Mouse (Mus musculus): ENCODE results near the gene Ros1. TPM values are rescaled to one million over a fixed set of nuclear protein-coding genes. Genes with fewer than 3 reads are reported as not detected.
A peak's percentile ranks its signal among the peaks of the same experiment; 100 is the strongest.

Gene Ros1
- polyA plus RNA-seq, 1 experiment from 2014 or later = not detected

DNA sequence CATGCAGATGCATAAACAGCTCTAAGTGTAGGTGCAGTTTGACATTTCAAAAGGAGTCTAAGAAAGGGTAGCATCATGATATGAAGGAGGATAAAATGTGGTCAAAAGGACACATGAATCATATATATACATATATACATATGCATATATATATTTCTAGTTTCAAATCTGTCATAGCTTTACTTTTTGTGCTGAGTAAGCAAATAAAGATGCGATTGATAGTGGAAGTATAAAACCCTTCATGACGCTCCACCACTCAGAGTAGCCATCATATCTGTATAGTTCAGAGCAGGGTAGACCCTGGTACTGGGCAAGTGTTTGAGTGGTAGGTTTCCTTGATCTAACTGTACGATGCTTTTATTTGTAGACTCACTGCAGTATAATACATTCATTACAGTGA lies 35.3 kb downstream of the Ros1 start:
- DNase-seq (ENCODE audit: low spot score) = no peak

DNA sequence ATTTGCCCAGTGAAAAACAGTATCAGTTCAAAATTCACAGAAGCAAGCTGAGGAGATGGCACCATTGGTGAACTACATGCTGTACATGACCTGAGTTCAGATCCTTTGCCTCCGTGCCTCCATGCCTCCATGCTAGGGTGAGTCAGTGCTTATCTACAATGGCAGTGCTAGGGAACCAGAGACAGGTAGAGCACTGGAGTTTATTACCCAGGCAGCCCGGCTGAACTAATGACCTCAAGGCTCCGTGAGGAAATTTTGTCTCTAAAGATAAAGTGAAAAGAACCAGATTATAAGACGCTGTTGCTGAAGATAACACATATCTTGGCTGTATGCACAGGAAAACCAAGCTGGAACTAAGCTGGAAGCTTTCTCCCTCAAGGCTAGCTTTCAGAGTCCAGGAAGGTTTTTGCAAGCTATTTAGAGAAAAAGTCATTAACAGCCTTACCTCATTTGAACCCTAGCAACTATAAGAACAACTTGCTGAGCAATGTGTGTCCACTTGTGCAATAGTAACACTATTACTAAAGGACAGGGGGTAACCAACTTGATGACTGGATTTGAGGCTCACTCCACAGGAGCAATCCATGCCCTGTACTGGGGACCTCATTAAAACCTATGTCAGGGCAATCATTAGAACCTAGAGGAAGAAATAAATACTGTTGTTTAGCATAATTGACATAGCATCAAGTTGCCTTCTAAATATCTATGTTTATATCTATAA lies 61.5 kb downstream of the Ros1 start:
- no peak for DNase-seq (ENCODE audit: low spot score)

DNA sequence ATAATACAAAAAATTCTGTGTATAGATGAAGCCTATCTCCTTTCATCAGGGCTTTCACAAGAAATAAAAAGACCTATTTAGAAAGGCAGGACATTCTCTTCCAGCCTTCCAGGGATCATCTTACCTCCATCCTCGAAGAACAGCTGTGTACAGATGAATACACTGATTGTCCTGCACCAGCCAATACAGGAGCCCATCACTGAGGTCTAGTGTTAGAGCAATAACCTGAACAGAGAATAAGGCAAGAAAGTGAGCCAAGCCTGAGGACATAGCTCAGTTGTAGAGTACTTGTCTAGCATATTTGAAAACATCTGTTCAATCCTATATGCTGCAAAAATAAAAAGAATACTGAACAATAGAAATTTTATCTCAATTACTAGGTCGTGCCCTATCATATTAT lies 64.3 kb downstream of the Ros1 start:
- no peak for DNase-seq (ENCODE audit: low spot score)

DNA sequence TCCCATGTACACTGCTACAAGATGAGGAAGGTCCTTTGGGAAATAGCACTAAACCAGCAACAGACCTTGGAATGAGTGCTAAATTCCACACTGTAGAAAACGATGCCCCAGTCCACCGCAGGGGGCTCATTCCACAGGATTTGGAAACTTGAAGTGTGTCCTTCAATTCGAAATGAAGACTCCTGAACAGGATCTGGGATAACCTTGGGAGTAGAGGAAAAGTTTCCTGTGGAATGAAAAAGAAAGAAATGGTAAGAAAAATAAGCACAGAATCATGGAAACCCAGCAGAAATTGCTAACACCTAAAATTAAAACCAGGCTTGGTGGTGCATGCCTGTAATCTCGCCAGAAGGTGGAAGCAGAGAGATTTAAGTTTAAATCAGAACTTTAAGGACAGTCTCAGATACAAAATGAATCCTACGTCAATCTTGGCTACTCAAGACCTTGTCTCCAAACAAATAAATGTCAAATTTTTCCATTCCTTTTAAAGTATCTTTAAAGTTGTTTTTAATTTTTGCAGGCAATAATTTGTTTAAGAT lies 66.1 kb downstream of the Ros1 start:
- no peak for DNase-seq (ENCODE audit: low spot score)

DNA sequence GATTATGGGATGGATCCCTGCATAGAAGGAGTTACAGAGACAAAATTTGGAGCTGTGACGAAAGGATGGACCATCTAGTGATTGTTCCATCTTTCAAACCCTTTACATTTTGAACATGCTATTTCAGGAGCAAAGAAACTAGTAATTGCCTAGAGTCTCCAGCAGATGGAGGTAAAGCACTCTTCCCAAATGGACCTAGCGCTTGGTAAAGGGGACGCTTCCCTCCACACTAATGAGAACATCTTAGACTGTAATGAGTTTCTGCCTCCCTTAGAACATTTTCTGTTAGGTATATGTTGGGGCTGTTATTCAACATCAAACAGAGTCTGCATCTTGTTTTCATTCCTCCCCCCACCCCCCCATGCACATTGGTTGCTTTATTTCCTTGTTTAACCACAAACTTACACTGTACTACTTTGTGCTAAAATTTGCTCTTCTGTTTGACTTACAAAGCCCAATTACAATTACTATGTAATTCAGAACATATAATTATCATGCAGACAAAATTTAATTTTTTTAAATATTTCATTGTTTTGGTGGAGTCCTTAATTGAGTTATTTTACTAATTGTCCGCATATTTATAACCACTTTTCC lies 88.8 kb downstream of the Ros1 start:
- DNase-seq (ENCODE audit: low spot score) = peak; percentile 5

DNA sequence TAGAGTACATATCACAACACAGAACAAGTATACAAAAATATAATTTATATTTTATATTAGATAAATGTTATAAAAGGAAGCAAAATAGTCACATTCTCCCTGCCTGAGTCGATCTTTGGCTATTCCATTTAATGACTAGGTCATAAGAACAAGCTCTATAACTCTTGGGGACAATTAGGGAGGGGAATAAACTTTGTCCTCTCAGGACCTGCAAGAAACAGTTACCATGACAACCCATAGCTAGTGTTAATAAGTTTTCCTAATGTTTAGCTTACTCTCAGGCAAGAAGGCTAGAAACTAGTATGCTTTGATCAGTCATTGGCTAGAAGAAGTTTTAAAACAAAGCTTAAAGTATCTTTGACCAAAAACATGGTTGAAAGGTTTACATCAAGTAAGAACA lies 93.8 kb downstream of the Ros1 start:
- DNase-seq (ENCODE audit: low spot score) = no peak

DNA sequence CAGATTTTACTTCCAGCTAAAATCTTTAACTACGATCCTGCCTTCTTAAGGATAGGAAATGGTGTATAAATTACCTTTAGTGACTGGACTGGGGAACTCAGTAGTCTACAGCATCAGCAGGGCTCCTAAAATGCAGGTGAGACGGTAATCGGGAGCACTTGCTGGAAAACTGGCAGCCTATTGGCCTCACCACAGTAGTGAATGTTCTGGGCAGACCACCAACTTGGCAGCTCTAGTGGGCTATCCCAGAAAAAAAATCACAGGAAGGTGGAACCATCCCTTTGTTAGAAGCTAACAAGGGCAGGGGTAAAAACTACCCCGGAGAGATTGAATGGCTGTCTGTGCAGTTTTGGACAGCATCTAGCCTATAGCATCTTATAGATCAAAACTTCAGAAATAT lies 102.9 kb downstream of the Ros1 start:
- DNase-seq (ENCODE audit: low spot score) = no peak

DNA sequence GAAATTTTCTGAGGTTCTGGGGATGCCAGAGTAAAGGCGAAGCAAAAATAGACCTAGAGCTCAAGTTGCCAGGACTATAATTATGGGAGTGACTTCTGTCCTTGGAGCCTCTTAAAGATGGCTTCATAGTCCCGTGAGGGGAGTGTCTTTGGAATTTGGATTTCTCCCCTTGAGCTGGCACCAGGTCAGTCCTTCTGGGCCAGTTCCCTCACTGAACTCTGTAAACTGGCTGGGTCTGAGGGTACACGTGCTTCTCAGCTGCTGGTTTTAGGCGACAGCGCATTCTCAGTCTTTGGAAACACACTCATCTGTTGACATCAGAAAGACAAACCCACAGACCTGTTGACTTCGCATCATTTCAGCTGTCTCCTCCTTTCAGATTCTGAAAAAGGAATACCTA lies 108.4 kb downstream of the Ros1 start:
- no peak for DNase-seq (ENCODE audit: low spot score)

DNA sequence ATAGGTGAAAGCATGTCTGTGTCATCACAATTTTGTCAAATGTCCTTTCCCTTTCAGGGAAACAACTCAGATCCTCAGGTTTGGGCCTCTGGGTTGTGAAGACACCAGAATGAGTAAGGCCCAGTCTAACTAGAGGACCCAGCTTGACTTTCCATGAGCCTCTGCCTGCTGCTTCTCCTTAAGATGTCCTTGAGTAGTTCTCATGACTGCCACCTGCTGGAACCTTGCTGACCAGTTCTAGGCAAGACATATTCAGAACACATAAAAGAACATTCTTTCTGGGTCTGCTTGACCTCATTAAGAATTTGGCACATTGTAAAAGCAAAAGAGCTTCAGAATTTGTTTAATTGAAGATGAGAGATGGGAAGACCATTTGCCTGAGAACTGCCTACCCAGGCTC lies 122.6 kb downstream of the Ros1 start:
- DNase-seq (ENCODE audit: low spot score) = peak; percentile 2

DNA sequence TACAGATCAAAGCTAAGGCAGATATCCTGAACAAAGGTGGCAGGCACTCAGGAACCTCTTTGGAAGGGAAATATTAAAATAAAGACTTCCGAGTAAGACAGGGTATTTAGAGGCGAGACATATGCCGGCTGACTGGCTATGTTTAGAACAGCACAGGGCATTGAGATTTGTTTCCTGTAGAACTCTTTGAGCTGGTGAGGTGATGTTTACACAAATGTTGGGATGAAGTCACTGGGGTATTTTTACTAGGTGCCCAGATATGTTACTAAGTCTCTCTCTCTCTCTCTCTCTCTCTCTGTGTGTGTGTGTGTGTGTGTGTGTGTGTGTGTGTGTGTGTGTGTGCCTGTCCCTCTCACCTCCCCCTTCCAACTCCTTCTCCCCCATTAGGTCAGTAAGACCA lies 146.8 kb downstream of the Ros1 start:
- DNase-seq (ENCODE audit: low spot score) = no peak

DNA sequence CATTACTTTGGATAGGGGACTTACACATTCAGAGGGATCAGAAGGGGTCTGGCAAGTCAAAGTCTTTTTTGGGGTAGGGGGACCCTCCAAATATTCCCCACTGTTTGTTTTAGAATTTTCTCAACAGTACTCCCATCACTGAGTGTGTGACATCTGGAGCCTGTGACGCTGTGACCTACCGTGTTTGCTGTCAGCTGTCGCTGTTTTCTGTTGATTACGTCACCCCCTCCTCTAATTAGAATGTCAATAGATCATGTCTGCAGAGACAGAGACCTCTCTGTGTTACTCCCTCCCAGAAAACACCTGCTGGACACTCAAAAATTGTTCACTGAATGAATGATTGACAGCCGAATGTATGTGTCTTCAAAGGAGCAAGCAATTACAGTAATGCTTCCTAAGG lies 152.0 kb downstream of the Ros1 start:
- no peak for DNase-seq (ENCODE audit: low spot score)

DNA sequence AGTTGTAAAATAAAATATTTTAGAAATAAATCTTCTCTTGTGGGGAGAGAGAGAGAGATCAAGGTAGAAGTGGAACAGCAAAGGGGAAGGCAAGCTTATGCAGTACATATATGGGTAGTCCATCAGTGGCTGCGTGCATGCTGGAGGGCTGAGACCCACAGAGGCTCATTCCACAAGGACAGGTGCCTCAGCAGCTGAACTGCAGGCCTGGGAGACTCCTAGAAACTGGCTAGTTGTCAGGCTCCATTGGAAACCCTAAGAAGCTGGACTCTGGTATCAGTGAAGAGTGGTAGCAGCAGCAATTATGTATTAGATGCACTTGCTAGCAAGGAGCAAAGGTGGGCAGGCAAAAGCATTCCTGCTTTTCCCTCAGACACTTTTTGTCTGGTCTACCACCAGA lies 155.7 kb downstream of the Ros1 start:
- DNase-seq (ENCODE audit: low spot score) = no peak

DNA sequence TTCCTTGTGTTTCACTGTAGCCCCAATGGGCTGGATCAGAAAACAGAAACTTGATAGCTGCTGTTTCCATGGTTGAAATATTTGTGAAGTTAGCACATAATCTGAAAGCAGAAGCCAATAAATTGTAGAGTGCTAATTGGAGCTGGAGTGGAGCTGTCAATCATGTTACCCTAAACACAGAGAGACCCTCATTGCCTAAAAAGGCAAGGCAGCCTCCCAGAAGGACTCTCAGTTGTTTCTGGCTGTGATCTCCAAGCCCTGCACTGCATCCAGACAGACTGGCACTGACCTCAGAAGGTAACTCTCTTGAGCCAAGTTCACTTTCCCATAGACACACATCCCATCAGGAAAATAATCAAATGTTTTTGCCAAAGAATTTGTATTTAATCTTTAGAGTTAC lies 161.3 kb downstream of the Ros1 start:
- DNase-seq (ENCODE audit: low spot score) = no peak

DNA sequence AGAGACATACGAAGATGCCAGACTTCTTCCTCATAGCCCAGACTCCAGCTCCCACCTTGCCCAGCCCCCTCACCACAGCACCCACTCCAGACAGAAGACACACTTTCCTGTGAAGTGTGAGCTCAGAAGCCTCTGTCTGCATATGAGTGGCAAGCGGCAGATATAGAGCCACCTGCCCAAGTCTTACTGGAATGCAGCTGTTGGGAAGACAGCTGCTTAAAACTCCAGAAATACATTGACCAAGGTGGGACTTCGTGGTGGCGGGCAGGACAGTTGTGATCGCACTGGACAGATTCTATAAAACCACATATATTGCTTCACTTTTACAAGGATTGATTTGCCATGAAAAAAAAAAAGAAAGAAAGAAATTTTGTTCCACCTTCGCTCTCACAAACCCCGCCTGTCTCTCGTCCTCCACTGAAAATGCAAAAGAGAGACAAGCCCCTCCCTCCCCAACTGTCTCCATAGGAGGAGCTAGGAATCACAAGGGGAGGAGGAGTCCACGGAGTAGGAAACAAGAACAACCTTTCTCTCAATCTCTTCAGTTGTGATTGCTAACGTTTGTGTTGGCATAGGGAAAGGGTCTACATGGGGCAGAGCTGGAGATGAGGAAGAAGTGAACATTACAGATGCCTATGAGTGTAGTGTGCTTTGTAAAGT lies 165.5 kb downstream of the Ros1 start:
- DNase-seq (ENCODE audit: low spot score) = no peak

DNA sequence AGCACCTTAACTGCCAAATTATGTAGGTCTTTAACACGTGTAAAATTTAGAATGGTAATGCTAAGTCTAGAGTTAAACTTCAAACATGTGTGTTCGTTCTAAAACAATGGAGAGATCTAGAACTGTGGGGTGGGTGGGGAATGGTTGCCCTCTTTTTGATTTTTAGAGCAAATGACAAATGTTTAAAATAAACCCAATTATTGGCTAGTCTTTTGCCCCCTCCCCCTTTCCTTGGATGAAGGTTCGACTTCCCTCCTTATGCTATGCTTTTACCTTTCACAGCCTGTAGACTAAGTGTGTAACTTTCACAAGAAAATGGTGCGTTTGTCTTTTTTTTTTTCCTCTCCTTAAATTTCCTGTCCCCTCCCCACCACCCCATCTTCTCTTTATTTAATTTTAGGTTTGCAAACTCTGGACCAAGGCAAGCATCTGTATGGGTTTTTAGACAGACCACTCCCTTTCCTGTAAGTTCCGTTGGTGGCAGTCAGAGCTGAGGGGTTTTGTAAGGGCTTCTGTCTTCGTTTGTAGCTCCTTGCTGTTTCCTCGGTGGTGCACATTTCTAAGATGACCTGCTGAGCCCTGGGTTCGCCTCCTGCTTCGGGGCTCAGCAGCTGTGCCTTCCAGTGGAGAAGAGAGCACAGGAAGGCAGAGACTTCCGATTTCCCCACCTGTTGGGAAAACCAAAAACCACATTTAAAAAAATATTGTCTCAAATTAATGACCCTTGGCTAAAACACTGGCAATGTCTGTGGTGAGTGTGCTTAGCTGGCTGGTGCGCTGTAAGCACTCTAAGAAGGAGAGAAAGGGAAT lies 166.3 kb downstream of the Ros1 start:
- DNase-seq (ENCODE audit: low spot score) = no peak

DNA sequence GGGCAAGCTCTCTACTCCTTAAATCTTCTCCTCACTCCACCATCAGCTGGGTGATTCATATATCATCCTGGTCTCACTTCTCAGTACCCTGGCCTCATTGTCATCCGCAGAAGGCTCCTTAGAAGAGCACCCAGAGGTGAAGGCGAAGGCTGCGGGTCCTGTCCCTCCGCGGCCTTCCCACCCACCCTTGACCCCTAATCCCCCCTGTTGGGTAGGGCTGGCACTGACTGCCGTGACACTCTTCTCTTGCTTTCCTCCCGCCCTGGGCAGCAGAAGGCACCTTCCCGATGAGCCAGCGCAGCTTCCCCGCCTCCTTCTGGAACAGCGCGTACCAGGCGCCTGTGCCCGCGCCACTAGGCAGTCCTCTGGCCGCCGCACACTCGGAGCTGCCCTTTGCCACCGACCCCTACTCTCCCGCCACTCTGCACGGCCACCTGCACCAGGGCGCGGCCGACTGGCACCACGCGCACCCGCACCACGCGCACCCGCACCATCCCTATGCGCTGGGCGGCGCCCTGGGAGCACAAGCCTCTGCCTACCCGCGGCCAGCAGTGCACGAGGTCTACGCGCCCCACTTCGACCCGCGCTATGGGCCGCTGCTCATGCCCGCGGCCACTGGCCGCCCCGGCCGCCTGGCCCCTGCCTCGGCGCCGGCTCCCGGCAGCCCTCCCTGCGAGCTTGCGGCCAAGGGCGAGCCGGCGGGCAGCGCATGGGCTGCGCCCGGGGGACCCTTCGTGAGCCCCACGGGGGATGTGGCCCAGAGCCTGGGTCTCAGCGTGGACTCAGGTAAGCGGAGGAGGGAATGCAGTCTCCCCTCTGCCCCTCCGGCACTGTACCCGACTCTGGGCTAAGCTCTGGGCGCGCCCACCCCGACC lies 167.6 kb downstream of the Ros1 start:
- DNase-seq (ENCODE audit: low spot score) = no peak

DNA sequence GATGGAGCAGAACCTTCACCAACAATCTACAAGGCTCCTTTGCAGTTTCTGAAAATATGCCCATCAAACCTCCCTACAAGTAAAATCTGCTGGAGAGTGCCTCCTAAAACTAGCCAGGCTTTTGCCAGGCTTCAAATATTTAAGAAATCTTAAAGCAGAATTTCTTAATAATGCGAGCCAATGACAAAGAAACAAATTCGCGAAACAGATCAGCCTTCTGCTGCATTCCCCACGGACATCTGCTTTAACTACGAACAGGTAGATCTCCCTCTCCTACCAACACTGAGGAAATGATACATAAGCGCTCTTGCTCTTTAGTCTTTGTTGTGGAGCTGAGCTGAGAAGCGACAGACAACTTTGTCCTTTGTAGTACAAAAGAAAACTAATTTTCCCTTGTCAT lies 169.2 kb downstream of the Ros1 start:
- no peak for DNase-seq (ENCODE audit: low spot score)

DNA sequence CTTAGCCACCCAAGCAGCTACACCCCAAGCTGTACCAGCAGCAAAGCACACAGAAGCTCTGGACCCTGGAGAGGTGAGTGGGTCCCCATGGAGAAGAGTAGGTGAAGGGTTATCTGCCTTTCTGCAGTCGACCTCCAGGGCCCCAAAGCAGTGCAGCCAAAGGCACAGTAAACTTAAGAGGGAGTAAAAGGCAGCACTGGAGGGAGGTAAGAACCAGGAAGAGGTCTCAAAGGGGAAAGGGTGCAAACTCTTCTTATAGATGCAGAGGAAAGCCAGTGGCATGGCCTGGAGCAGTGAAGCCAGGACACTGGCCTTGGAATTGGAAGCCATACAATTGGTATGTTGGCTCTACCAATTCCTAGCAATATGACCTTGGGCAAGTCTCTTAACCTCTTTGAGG lies 169.8 kb downstream of the Ros1 start:
- no peak for DNase-seq (ENCODE audit: low spot score)

DNA sequence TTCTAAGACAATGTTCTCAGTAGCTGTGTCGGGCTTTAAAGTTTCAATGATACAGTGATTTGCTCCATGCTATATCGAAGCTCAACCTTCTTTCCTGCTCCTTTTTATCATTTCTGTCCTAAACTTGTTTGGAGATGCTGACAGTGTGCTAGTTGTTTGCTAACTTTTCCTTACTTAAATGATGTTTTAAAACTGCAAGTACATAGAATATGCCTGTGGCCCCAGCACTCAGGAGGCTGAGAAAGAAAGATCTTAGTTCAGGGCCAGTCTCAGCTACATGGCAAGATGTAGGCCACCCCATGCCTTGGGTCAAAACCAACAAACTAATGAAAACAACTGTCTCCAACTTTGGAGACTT lies 171.0 kb downstream of the Ros1 start:
- DNase-seq (ENCODE audit: low spot score) = no peak

DNA sequence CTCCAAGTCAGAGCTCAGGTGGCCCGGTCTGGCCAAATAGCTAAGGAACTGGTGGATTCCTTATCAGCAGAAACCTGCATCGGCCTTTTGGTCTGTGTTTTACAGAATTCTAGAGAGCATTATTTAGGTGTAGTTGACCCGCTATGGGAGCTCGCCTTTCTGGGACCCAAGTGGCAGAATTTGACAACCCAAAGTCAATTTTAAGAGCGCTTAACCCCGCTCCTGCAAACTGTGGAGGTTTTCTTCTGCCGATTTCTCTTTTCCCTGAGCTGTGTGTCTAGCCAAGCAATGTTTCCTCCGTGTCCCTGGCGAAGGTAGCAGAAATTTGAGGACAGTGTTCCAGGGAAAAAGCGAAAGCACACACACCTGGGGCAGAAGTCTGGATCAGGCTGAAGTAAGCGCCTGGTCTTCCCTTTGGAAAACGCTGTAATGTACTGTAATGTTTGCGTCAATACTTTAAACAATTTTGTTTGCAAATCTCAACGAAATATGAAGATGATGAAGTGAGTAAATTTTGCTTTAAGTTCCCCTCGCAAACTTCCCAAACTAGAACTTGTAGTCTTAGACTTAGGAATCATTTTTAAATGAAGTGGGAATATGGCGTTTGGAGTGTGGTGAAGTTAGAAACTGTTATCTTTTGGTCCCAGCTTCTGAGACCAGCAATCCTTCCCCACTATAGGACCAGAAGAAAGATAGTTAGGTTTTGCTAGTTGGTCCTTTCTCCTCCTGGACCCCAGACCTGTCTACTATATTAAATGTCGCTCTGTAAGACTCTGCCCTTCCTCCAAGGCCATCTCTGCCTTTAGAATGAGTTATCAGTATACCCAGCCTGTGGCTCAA lies 171.6 kb downstream of the Ros1 start:
- no peak for DNase-seq (ENCODE audit: low spot score)
